Mouse (Mus musculus): ENCODE data around the gene Rad51b.

Gene Rad51b

GRCm38 (mm10) chr12:79648812-79649700, 352.0 kb downstream of the Rad51b start:
- no peak for DNase-seq (ENCODE audit: low spot score)

- no peak for DNase-seq (ENCODE audit: low spot score)
These were observed 352.7 kb downstream of the Rad51b start for GRCm38 (mm10) chr12:79649796-79650195.

GRCm38 (mm10) chr12:79655138-79655537, 358.1 kb downstream of the Rad51b start:
- no peak for DNase-seq (ENCODE audit: low spot score)

- DNase-seq (ENCODE audit: low spot score) = no peak
These were observed 361.8 kb downstream of the Rad51b start for GRCm38 (mm10) chr12:79658861-79659260.

DNA sequence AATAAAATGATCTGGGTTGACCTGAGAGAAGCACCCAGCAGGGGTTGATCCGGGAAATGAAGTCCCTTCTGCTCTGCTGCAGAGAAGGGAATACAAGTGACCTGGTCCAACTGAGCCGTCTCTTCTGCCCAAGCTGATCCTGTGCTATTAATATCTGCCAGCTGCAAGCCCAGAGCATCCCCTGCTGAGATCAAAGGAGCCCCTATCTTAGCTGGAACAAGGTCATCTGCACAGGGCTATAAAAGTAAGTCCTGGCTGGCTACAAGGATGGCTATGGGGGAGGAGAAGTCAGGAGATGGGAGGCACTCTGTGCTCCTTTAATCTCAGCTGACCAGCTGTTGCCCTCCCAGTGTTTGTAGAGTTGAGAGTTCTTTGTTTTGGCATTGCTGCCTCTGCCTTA, 364.2 kb downstream of the Rad51b start:
- DNase-seq (ENCODE audit: low spot score) = no peak

DNA sequence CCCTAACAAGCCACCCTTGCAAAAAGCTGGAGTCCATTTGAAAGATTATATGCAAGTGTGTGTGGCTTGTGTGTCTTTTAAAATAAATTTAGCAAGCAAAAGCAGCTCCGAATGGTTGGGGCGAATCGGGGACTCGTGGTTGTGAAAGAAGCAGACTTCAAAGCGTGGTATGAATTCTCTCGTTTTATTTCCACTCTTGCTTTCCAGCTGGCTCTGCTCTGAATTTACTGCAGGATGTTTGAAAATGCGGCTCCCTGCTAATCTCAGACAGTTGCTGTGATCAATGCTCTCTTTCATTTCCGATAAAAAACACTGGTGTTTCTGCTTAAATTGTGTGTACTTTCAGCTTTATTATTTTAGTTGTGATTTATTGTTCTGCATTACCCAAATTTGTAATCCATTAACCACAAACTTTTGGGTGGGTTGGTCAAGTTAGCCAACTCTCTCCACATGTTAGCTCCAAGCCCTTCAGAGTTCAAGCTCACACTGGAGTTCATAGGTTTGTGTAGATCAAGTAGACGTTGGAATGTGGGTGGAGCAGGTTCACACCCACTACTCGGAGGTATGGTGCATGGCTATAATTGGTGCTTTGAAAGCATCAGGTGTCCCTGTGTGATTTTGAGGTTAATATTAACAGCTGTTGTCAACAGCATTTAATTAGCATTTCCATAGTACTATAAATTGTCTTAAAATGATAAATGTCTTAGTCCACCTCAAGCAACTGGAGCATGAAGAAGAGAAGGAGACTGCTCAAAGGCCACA, 366.2 kb downstream of the Rad51b start:
- no peak for DNase-seq (ENCODE audit: low spot score)

DNA sequence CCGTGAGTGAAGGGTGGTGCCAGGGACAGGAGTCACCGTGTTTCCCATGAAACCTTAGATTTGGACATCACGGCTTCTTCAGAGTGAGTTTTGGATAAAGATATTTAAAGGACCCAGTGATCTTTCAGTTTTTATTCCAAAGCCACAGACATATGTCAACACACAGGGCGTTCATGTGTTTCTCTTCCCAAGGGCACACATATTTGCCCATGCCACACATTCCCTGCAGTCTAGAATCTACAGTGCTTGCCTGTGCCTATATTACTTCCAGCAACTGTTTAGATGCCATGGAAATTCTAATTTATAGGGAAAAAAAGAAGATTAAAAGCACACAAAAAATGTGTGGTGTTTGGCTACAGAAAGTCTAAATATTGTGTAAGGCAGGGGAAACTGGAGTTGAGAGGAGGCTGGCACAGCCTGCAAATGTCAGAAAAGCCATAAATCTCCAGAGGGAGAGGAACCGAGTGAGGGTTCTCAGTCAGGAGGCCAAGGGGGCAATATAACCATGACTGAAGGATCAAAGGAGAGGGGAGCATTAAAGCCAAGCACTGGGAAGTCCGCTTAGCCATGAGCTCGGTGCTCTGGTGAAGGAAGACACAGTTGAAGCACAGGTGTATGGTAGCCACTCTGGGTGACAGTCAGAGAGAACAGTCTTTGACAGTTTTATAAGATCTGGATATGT, 367.0 kb downstream of the Rad51b start:
- no peak for DNase-seq (ENCODE audit: low spot score)

- no peak for DNase-seq (ENCODE audit: low spot score)
These were observed 377.9 kb downstream of the Rad51b start for GRCm38 (mm10) chr12:79674846-79675439.

- DNase-seq (ENCODE audit: low spot score) = no peak
These were observed 378.5 kb downstream of the Rad51b start for GRCm38 (mm10) chr12:79675440-79676176.

DNA sequence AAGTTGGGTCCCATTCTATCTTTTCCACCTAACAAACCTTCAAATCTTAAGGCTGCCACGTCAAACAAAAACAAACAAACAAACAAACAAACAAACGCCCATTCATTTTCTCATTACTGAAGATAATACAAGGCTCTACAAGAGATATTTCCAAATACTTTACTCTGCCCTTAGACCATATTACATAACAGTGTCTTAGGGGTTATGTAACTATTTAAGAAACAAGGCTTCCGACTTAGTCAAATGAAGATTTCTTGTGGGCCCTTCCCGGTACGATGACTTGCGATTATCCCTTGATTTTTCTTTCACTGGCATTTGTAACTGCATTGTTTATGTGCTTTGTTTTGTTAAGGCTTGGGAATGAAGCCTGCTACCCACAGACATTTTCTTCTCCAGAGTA, 379.2 kb downstream of the Rad51b start:
- no peak for DNase-seq (ENCODE audit: low spot score)

DNA sequence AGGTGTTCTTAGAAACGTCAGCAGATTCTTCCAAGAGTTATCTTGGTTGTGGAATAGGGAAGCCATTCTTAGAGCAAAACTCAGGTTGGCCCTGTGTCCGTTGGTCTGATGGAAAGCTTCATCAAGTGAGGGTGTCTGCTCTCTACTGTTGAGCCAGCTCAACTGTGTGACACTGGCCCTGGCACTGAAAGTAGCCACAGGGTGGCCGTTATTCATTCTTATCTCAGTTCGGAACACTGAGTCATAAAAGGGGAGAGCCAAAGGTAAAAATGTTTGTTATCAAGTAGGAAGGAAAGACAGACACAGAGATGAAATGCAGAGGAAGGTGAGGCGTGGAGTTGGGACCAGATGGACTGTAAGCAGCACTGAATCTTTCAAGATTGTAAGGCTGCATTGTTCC, 379.8 kb downstream of the Rad51b start:
- no peak for DNase-seq (ENCODE audit: low spot score)

- DNase-seq (ENCODE audit: low spot score) = no peak
These were observed 382.3 kb downstream of the Rad51b start for GRCm38 (mm10) chr12:79679251-79679901.

- DNase-seq (ENCODE audit: low spot score) = no peak
These were observed 383.0 kb downstream of the Rad51b start for GRCm38 (mm10) chr12:79679941-79680697.

DNA sequence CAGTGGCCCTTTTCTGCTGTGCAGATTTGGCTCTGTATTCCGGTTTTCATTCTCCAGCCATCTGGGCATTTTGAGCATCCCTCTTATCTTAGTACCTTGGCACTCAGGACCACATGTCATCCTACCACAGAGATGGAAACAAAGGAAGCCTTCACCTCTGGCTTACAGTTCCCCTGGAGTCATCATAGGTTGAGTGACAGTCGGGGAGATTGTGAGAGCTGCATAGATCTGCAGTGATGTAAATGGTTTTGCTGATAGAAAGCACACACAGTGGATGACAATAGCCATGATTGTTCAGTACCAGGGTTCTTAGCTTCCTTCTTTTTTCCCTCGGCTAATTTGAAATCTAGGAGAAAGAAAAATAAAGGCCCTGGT, 383.6 kb downstream of the Rad51b start:
- DNase-seq (ENCODE audit: low spot score) = no peak

DNA sequence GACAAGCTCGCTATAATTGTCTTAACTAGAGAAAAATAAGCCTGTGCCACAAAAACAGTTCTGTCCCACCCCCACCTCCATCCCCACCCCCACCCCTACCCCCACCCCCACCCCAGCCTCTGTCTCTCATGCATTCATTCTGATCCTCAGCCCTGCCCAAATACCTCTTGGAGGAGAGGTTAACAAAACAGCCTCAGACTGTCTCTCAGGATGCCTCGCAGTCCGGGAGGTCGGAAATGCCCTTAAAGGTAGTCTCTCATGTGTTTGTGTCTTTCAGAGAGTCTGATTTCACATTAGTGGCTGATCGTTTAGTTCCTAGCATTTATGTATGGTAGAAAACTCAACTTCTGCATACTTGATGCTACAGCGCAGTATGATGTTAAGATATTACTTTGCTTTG, 384.5 kb downstream of the Rad51b start:
- no peak for DNase-seq (ENCODE audit: low spot score)

- no peak for DNase-seq (ENCODE audit: low spot score)
These were observed 386.3 kb downstream of the Rad51b start for GRCm38 (mm10) chr12:79683350-79683749.

DNA sequence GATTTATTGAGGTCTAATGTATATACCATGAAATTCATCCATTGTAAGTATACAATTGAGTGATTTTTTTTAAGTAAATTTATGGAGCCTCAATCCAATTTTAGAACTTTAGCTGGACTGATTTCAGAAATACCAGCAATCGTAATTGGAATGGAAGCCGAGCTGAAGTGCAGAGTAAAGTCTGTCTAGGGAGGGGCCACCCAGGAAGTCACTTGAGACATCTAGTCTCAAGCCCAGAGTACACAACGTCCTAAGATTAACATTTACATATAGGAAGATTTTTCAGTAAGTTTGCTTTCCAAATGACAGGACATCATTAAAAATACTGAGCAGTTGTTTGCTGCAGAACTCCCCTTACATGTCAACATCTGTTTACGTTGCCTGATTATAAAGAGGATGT, 386.7 kb downstream of the Rad51b start:
- DNase-seq (ENCODE audit: low spot score) = no peak

GRCm38 (mm10) chr12:79684338-79684737, 387.3 kb downstream of the Rad51b start:
- DNase-seq (ENCODE audit: low spot score) = no peak

- DNase-seq (ENCODE audit: low spot score) = no peak
These were observed 389.7 kb downstream of the Rad51b start for GRCm38 (mm10) chr12:79686594-79687325.

Data from layer of hippocampus, adult 9-10 months (tissue).